Mouse (Mus musculus) brown adipose tissue, adult 24 weeks (tissue): ENCODE results near the gene Celf1. TPM values are rescaled to one million over a fixed set of nuclear protein-coding genes. Genes with fewer than 3 reads are reported as not detected.
"Not testable (repeated sequence)": the region's sequence is repeated elsewhere in the genome, so short reads cannot be mapped to it uniquely, and the experiment has no call there.

Experiments
- H3K27ac ChIP-seq: fragments of 200-500 bp; replicated peaks from 2 replicates; pipeline ENCODE4 v1.5.1; 2012; ENCODE audit warnings: low read depth, mild to moderate bottlenecking, low read length
- H3K4me1 ChIP-seq: fragments of 200-500 bp; 2 replicates; pipeline ENCODE4 v1.6.1; 2012; ENCODE audit warnings: low read length, mixed read lengths; ENCODE audit not compliant: control insufficient read depth, insufficient read depth, insufficient read length
- H3K4me3 ChIP-seq: fragments of 200-500 bp; 2 replicates; pipeline ENCODE4 v1.5.1; 2012; ENCODE audit warnings: low read depth, mild to moderate bottlenecking, low read length, moderate library complexity; ENCODE audit not compliant: insufficient read depth
- polyA plus RNA-seq: library from polyadenylated mRNA; stranded (reverse); fragments of >200 nt; gene quantifications from 2 replicates; pipeline ENCODE4 v1.2.4, GENCODE M21; 2012; ENCODE audit not compliant: missing spikeins, insufficient read depth, insufficient read length

The Celf1 gene
- polyA plus RNA-seq, 1 experiment: 48.6 TPM

DNA sequence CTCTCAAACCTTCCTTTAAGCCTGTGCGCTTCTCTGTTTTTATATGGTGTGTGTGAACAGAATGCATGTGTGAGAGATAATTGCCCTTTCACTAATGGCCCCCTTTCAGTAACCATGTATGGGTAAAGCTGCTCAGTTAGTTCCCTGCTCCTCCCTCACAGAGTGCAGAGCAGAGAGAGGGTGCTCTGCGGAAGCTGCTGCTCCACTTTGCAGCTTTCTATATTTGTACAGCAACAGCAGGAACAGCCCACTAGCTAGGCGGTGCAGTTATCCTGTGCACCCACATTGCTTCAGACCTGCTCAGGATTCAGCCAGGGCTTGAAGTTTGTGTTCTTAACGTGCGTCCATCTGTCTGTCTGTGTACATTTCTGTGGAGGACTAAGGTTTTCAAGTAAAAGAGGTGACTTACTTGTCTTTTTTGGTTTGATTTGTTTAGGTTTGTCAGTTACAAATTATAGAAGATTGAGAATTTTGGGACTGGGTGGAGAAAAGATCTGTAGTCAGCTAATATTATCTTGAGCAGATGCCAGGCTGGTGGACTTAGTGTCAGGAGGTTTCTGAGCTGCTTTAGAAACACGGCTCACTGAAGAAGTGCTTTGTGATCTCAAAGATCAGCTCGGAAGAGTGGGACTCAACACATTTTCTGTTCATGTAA, 24.8 kb downstream of the Celf1 start:
- Histone ChIP-seq H3K4me3 (no peak overlapping the region), H3K27ac (peak overlapping the region; percentile 11; the same call in 1 of the 2 replicates)

DNA sequence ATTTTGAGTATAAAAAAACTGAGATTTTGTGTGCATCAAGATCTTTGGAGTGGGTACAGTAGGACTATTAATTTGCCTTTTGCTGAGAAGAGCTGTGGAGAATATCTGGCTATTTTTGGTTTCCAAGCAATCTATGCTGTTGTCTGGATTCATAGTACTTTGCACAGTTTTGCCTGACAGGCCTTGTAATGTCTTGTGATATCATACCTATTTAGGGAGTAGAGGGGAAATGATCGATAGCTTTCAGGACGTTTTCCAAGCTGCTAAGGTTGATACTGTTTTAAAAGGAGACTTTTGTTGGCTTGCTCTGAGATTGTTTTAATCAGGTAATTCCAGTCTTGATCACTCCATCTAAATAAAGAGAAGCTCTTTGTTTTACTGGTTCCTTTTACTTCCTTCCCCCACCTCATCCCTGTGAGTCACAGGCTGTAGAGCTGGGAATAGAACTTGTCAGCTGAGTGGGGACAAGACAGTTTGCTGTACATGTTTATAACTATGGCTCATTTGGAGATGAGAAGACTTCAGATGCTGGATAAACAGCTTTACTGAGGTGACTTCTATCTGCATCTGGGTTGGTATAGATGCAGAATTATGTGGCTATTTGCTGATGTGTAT, 25.4 kb downstream of the Celf1 start:
- Histone ChIP-seq H3K4me1 (peaks cover 6% of the 10 kb centered on the region), H3K4me3 (no peak overlapping the region), H3K27ac (no peak overlapping the region)

More for the DNA sequence above, 24.8 kb downstream of the Celf1 start:
- H3K4me1 ChIP-seq: peaks cover 6% of the 10 kb centered on the region

DNA sequence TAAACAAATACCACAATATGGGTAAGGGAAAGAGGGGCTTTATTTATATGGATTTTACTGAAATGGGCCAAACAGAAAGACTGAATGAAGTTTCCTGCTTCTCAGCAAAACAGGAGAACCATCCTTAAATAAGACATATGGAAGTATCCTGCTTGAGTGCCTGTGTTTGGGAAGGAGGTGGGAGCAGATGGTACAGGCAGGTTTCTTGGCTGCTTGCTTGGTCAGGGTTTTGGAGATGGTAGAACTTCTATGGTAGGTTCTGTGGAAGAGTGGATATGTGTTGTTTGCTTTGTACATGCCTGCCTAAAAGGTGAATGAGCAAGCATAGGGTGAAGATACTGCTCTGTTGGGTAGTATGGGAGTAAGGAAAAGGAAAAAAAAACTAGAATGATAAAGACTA, 30.4 kb downstream of the Celf1 start:
- Histone ChIP-seq H3K4me1 (no peaks in the 10 kb centered on the region), H3K27ac (no peak overlapping the region), H3K4me3 (no peak overlapping the region)

DNA sequence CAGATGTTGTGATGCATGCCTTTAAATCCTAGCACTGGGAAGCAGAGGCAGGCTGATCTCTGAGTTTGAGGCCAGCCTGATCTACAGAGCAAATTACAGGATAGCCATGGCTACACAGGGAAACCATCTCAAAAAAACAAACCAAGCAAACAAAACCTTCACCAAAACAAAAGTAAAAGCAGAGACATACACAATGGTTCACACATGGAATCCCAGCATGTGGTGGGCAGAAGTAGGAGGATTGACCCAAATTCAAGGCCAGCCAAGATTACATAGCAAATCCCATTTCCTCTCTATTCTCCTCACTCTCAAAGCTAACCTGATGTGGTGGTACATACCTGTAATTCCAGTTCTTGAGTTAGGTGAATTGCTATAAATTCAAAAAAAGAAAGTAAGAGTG, 33.9 kb downstream of the Celf1 start:
- Histone ChIP-seq H3K27ac (no peak overlapping the region), H3K4me3 (no peak overlapping the region), H3K4me1 (no peaks in the 10 kb centered on the region)

DNA sequence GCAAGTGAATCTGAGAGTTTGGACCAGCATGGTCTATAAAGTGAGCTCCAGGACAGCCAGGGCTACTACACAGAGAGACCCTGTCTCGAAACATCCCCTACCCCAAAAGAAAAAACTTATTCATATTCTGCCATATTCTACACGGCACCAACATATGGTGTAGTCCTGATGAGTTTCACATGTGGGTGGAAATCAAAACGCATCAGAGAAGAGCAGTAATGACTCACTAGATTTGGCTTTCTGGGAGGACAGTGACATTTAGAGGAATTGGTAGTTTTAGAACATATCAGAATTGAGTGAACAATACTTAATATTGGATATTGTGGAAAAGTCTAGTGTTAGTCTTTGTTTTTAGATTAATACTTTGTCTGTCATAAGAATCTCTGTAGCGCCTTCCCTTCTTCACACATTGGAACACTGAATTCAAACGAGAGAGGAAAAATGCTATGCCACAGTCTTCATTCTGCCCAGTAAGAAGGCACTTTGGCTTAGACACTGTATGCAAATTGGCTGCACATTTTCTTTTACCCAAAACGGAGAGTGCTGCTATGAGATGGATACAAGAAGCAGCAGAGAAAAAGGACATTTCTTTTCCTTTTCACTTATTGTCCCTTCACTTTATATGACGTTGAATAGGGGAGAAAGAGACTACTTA, 35.1 kb downstream of the Celf1 start:
- H3K4me3 ChIP-seq: no peak overlapping the region
- no peaks in the 10 kb centered on the region for H3K4me1 ChIP-seq
- H3K27ac ChIP-seq: no peak overlapping the region

DNA sequence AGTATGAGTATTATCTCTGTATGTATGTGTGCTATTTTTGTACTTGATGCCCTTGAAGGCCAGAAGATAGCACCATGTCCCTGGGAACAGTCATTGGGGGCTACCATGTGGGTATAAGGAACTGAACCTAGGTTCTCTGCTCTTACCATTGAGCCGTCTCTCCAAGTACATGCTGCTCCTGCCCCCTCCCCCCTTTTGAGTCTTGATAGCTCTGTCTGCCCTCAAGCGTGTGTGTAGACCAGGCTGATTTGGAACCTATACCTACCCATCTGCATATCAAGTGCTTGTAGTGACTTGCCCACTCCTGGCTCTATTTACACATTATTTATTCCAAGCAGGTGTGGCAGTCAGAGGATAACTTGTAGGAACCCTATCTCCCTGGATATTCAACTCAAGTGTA, 36.4 kb downstream of the Celf1 start:
- no peak overlapping the region for H3K27ac ChIP-seq

DNA sequence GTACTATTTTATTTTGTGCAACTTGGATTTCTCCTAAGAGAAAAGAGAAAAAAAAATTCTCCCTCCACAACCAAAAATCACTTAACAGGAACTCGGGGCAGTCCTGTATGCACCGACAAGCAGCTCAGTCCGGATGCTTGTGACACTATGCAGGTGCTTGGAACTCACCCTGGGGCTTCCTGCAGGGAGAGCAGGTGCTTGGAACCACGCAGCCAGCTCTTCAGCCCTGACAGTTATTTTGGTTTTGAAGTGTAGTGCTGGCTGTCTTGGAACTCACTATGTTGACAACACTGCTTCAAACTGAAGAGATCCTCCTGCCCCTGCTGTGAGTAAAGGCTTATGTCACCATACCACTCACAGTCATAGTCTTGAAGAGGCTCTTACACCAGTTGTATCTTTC, 37.1 kb downstream of the Celf1 start:
- Histone ChIP-seq H3K27ac (no peak overlapping the region), H3K4me1 (no peaks in the 10 kb centered on the region), H3K4me3 (no peak overlapping the region)

More for the DNA sequence above, 36.4 kb downstream of the Celf1 start:
- Histone ChIP-seq H3K4me3 (no peak overlapping the region), H3K4me1 (no peaks in the 10 kb centered on the region)

DNA sequence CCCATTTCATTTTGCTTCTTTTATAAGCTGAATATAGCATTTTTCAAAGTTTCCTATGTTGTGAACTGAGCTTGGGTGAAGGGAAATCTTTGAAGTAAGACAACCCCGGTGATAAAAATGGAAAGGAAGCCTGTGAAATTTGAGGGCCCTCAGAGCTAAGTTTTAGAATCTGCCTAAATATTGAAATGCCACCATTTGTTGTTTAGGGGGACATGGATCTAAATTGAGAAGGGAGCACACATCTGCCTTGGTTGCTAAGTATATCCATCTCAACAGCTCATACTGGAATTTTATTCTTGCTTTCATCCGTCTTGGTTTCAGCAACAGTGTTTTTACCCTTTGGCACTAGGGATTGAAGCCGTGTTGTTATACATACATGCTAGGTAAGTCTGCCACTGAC, 45.9 kb downstream of the Celf1 start:
- H3K27ac ChIP-seq: no peak overlapping the region

DNA sequence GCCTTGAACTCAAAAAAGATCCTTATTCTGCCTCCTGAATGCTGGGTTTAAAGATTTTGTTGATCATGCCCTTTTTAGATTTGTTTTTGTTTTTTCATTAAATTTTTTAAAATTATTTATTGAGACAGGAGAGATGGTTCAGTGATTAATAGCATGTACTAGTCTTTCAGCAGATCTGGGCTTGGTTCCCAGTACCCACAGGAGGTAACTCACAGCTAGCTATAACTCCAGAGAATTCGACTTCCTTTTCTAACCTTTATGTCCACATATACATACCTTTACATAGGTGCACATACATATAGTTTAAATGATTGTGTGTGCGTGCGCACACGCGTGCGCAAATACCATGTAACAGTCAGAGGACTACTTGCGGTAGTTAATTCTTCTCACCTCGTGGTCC, 68.4 kb downstream of the Celf1 start:
- no peak overlapping the region for H3K27ac ChIP-seq
- H3K4me3 ChIP-seq: no peak overlapping the region
- no peaks in the 10 kb centered on the region for H3K4me1 ChIP-seq

More for the DNA sequence above, 45.9 kb downstream of the Celf1 start:
- H3K4me1 ChIP-seq: peaks cover 2% of the 10 kb centered on the region
- H3K4me3 ChIP-seq: no peak overlapping the region

DNA sequence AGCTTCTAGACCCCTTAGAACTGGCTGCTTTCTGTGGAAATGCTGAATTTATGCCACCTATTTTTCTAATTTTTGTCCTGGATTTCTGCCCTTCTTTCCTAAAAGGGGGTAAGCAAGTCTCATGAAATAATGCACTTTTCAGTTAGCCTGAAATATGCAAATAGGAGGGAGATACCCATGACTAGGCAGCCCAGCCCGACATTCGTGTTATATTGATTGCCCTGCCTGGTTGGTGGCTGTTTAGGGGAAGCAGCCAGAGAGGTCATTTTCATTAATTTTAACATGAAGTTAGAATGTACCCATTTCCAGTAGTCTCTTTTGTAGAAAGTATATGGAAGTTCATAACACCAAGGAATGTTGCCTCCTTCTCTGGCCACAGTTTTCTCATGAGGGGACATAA, 73.7 kb downstream of the Celf1 start:
- Histone ChIP-seq H3K4me1 (peaks cover 8% of the 10 kb centered on the region; the same call in 1 of the 2 replicates), H3K4me3 (no peak overlapping the region), H3K27ac (no peak overlapping the region)

DNA sequence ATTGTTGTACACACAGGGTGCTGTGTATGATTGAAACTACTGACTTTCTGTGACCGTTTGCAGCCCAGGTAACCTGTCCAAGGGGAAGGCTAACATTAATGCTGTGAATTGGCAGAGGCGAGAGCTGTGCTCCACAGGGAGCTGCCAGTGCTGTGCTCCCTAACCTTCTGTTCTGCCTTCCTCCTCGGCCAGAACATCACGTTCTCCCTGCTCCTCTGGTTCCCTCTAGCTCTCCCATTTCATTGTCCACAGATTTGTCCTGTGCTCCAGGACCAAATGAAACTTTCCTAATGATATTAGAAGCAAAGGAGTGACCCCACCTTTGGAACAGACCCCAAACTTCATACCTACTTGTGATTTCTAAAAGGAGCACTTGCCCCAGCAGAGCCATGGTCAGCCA, 75.2 kb downstream of the Celf1 start:
- Histone ChIP-seq H3K4me3 (no peak overlapping the region), H3K4me1 (peaks cover 8% of the 10 kb centered on the region; the same call in 1 of the 2 replicates), H3K27ac (peak overlapping the region; percentile 24)

DNA sequence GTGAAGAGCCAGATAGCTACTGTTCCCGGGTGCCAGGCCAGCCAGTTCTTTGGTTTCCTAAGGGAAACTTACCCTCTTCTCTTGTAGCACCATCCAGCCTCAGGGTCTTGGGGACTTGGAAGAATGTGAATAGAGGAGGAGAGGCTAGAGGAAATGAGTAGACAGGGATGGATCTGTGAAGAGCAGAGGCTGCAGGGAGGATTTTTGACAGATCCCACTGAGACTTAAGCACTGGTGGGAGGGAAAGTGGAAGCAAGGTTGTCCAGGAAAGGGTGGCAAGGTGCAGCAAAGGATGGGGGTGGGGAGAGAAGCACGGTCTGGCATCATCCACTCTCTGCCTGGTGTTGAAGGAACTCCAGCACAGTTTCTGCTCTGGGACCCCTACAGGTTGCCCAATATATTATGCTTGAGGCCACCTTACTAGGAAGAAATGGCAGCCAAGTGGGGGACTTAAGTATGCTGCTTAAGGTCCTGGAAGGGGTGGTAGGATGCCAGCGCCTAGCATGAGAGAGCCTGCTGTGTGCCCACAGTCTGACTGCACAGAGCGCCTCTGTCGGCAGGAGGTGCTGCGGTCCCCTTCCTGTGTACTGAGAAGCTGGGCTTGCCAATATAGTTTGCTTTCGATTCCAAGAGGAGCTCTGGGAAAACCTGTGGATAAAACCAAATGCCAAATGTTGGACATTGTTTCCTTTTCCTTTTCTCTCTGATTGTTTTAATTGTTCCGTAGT, 78.0 kb downstream of the Celf1 start:
- Histone ChIP-seq H3K27ac (no peak overlapping the region), H3K4me3 (no peak overlapping the region), H3K4me1 (peaks cover 8% of the 10 kb centered on the region; the same call in 1 of the 2 replicates)

DNA sequence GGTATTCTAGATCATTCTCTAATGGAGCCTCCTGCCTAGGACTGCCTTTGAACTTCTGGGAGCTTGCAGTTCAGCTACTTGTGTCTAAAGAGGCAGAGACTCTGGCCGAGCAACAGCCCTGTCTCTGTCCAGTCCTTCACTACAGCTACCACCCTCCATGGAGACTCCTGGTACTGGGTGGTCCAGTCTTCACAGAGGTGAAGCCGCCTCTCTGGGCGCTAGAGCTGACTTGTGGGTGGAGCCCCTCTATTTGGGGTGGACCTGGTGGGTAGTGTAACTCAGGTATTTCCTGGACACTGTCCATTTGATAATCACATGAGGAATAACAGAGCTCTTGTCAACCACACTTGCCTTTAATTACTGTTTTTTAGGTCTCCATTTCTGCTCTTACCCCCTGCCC, 79.7 kb downstream of the Celf1 start:
- Histone ChIP-seq H3K4me3 (no peak overlapping the region), H3K4me1 (peaks cover 8% of the 10 kb centered on the region; the same call in 1 of the 2 replicates), H3K27ac (no peak overlapping the region)

DNA sequence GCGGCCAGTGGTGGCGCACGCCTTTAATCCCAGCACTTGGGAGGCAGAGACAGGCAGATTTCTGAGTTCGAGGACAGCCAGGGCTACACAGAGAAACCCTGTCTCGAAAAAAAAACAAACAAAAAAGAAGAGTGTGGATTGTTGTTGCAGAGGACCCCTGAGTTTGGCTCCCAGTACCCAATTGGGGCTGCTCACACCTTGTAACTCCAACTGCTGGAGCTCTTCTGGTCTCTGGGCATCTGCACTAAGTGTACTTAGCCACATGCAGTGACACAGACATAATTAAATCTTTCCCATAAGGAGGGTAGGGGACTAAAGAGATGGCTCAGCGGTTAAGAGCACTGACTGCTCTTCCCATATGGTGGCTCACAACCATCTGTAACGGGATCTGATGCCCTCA, 82.1 kb downstream of the Celf1 start:
- H3K4me1 ChIP-seq: not testable (repeated sequence)

DNA sequence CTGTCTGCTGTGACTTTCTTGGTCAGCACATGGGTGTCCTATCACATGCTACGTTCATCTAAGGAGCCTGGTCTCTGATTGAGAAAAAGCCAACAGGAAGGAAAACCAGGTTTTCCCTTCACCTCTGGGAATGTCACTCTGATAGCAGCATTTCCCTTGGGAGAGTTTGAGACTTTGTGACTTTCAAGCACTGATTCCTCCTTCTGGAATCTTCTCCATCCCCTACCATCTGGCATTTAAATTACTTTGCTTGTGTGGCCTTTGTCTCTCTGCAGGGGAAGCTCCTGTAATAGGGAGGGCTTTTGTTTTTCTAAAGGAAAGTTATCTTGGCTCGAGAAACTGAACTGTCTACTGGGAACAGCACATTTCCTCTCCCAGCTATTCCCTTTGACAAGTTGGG, 82.9 kb downstream of the Celf1 start:
- peak overlapping the region; percentile 13; the same call in 1 of the 2 replicates for H3K27ac ChIP-seq
- H3K4me1 ChIP-seq: peaks cover 2% of the 10 kb centered on the region; the same call in 1 of the 2 replicates

More for the DNA sequence above, 82.1 kb downstream of the Celf1 start:
- not testable (repeated sequence) for H3K4me3 ChIP-seq, H3K27ac ChIP-seq

More for the DNA sequence above, 82.9 kb downstream of the Celf1 start:
- H3K4me3 ChIP-seq: no peak overlapping the region
